In the genomic region with DNA sequence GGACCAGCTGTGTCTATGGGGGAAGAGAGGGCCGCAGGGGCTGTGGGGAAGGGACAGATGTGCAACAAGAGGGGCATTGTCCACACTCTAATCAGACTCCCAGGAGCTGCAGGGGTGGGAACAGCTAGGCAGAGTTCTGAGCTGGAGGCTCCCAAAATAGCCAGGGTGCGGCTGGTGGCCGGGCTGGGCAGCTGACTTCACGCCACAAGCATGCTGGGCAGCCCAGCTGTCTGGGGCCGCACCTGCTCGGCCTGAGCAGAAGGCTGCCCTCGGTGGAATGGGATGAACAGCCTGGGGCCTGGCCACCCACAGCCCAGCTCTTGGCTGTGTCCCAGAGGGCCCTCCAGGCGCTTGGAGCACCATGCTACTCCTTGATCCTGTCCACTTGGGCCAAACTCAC, we compare ENCODE assay signal across 9 mouse cellular contexts. TPM values are rescaled to one million over a fixed set of nuclear protein-coding genes. Genes with fewer than 3 reads are reported as not detected.
DNase-seq lines count a peak whose midpoint lies in the region; ATAC-seq and TF ChIP-seq lines count a peak whose summit lies in the region.
"Had no signal": no experiment of that assay in that cellular context is flagged by ENCODE, and none has a peak within 500 bp of the region (broad histone marks: within the 10 kb centered on the region; RNA-seq: fewer than 3 reads in every experiment).

No protein-coding gene starts in this region.

- H3K36me3 ChIP-seq in intestine, embryonic 15.5 days, result no peaks in the 10 kb centered on the region
- H3K36me3 ChIP-seq in intestine, postnatal 0 days (ENCODE audit: control insufficient read depth, insufficient read depth), result no peaks in the 10 kb centered on the region
- no peaks in the 10 kb centered on the region for H3K36me3 ChIP-seq in limb, embryonic 13.5 days

- no peaks in the 10 kb centered on the region; the same call in 1 of the 2 replicates for H3K9me3 ChIP-seq in intestine, embryonic 15.5 days
- H3K9me3 ChIP-seq in intestine, postnatal 0 days (ENCODE audit: control insufficient read depth), result no peaks in the 10 kb centered on the region
- H3K9me3 ChIP-seq in limb, embryonic 13.5 days, result no peaks in the 10 kb centered on the region

- no peak overlapping the region for H3K4me3 ChIP-seq in intestine, embryonic 15.5 days (replicated peaks)
- H3K4me3 ChIP-seq in intestine, postnatal 0 days (ENCODE audit: low read depth, low read length), result no peak overlapping the region
- H3K4me3 ChIP-seq in cerebellum, adult 2 months (replicated peaks; ENCODE audit: insufficient read depth, low read depth, low read length), result no peak overlapping the region
- no peak overlapping the region for H3K4me3 ChIP-seq in limb, embryonic 13.5 days

- WGBS in intestine, embryonic 15.5 days, result 56% methylated on average over 8 of the region's 8 CpGs
- 73% methylated on average over 8 of the region's 8 CpGs for WGBS in intestine, postnatal 0 days
- WGBS in cerebellum, adult 2 months, result 19% methylated on average over 8 of the region's 8 CpGs
- 49% methylated on average over 8 of the region's 8 CpGs for WGBS in limb, embryonic 13.5 days

- ATAC-seq in intestine, embryonic 15.5 days, result peak; percentile 32; the same call in 1 of the 2 replicates
- no peak for ATAC-seq in intestine, postnatal 0 days
- peak; percentile 62 for ATAC-seq in limb, embryonic 13.5 days (ENCODE audit: low FRiP score, low read depth)
- no peak for ATAC-seq in inflammation-experienced regulatory T-cells, adult 6 months

- TF ChIP-seq CTCF in intestine, postnatal 0 days (IDR thresholded peaks at IDR 0.05; ENCODE audit: low read depth), result no peak
- no peak for TF ChIP-seq CTCF in cerebellum, adult 2 months (IDR thresholded peaks at IDR 0.05; ENCODE audit: borderline replicate concordance, insufficient read depth, low read depth, low read length)

- no peak for TF ChIP-seq POLR2A in cerebellum, adult 2 months (IDR thresholded peaks at IDR 0.05; ENCODE audit: borderline replicate concordance, insufficient read depth, low read length)

- no peak overlapping the region for H3K9ac ChIP-seq in intestine, embryonic 15.5 days
- H3K9ac ChIP-seq in intestine, postnatal 0 days (ENCODE audit: low read depth, low read length), result no peak overlapping the region
- H3K9ac ChIP-seq in limb, embryonic 13.5 days, result no peak overlapping the region

- no peak overlapping the region for H3K4me2 ChIP-seq in intestine, embryonic 15.5 days (replicated peaks)
- no peak overlapping the region for H3K4me2 ChIP-seq in intestine, postnatal 0 days (replicated peaks; ENCODE audit: low read depth)
- no peak overlapping the region for H3K4me2 ChIP-seq in limb, embryonic 13.5 days (replicated peaks)

- DNase-seq in cerebellum, adult 2 months, result peak; percentile 34 to 38
- DNase-seq in gastrocnemius, postnatal 4 days (ENCODE audit: low spot score in 2 of 2), result peak; percentile 41 to 71
- DNase-seq in thymus, postnatal 14 days, result no peak
- DNase-seq in embryo, embryonic 11 days, result no peak

- H3K27me3 ChIP-seq in intestine, embryonic 15.5 days (replicated peaks), result no peaks in the 10 kb centered on the region
- no peaks in the 10 kb centered on the region for H3K27me3 ChIP-seq in intestine, postnatal 0 days (replicated peaks; ENCODE audit: control insufficient read depth, insufficient read depth, low read length)
- no peaks in the 10 kb centered on the region for H3K27me3 ChIP-seq in cerebellum, adult 2 months (ENCODE audit: control insufficient read depth, insufficient read depth, low read length)
- no peaks in the 10 kb centered on the region for H3K27me3 ChIP-seq in limb, embryonic 13.5 days

- H3K27ac ChIP-seq in intestine, embryonic 15.5 days, result no peak overlapping the region
- H3K27ac ChIP-seq in intestine, postnatal 0 days (ENCODE audit: low read depth, low read length), result no peak overlapping the region
- H3K27ac ChIP-seq in cerebellum, adult 2 months (ENCODE audit: insufficient read depth, low read length), result no peak overlapping the region
- no peak overlapping the region for H3K27ac ChIP-seq in limb, embryonic 13.5 days
- H3K27ac ChIP-seq: macrophage had no signal

- H3K4me1 ChIP-seq in intestine, embryonic 15.5 days (replicated peaks), result peaks cover 17% of the 10 kb centered on the region
- H3K4me1 ChIP-seq in intestine, postnatal 0 days (replicated peaks; ENCODE audit: control insufficient read depth, insufficient read depth, low read length), result no peaks in the 10 kb centered on the region; the same call in 1 of the 2 replicates
- peaks cover 13% of the 10 kb centered on the region for H3K4me1 ChIP-seq in cerebellum, adult 2 months (ENCODE audit: control insufficient read depth, insufficient read depth, low read length)
- peaks cover 44% of the 10 kb centered on the region for H3K4me1 ChIP-seq in limb, embryonic 13.5 days

RNA-seq across cellular contexts. Expression of gene Gpc1, which starts 44.2 kb away (rescaled TPM):
- polyA plus RNA-seq in intestine, embryonic 15.5 days (2015; fragmentation: Nextera tagmentation; extraction: Ambion mirVana), result 36.8 and 37.7 TPM in 2 replicates
- 8.1 and 8.5 TPM in 2 replicates for polyA plus RNA-seq in intestine, postnatal 0 days (2015; fragmentation: Nextera tagmentation; extraction: Ambion mirVana)
- polyA plus RNA-seq in cerebellum, adult 2 months (2012; rRNA removed), result 59.2 and 62.5 TPM in 2 replicates
- total RNA-seq in gastrocnemius, postnatal 4 days (2021), result 100 to 1,000 TPM; 238 to 250 TPM
- polyA plus RNA-seq in limb, embryonic 13.5 days (2015; fragmentation: Nextera tagmentation; extraction: Ambion mirVana), result 67.7 and 71.4 TPM in 2 replicates
- 1 to 10 TPM in 2 of 3 experiments, under 1 TPM in 1; 0.87 to 3.0 (median 2.8) TPM for polyA plus RNA-seq in inflammation-experienced regulatory T-cells, adult 6 months (2017; shearing (Covaris generic))

Comparison
In these comparisons a context has a peak if more than half of its experiments do, and no peak if none do; other contexts are left out.
1. ATAC-seq: peak in intestine, embryonic 15.5 days (single experiment) and limb, embryonic 13.5 days (single experiment); none in intestine, postnatal 0 days (single experiment) and inflammation-experienced regulatory T-cells, adult 6 months (single experiment).
2. DNase-seq: peak in cerebellum, adult 2 months (2 of 2) and gastrocnemius, postnatal 4 days (2 of 2); none in thymus, postnatal 14 days (single experiment) and embryo, embryonic 11 days (single experiment).